Mouse (Mus musculus): ENCODE results near the gene Rangap1. TPM values are rescaled to one million over a fixed set of nuclear protein-coding genes. Genes with fewer than 3 reads are reported as not detected.

Gene Rangap1
- 187 and 192 TPM in 2 replicates for polyA plus RNA-seq (2016; fragmentation: Nextera tagmentation; extraction: Ambion mirVana)

DNA sequence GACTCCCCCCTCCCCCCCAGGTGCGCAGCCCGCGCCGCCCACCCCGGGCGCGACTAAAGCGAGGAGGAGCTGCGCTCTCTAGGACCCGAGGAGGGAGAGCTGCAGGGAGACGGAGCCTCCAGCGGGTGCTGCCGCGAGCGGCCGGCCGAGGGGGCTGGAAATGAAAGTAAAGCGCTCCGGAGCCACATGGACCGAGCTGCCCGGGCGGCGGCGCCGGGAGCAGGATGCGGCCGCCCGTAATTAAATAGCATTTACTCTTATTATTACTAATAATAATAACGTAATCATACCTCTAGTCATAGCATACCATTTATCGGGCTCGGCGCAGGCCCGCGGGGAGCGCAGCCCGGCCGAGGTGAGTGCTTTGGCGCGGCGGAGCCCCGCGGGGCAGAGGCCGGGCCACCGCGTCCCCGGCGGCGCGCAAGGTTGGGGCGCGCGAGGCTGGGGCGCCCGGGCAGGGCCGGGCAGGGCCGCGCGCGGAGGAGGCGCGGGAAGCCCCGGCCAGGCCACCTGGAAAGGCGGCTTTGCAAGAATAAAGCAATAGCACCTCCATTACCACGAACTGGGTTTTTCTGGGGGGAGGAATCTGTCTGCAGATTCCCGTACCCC, at the start of gene Rangap1, which contains the start of gene Zc3h7b:
Gene Rangap1, minus strand, starts transcription at position 539 of the 609 bp plus-strand sequence.
Gene Zc3h7b, plus strand, starts transcription at position 66 of the 609 bp plus-strand sequence.
- under 1% methylated on average over 60 of the region's 65 CpGs for WGBS
- Histone ChIP-seq H3K9me3 (replicated peaks) (no peaks in the 10 kb centered on the region), H3K27me3 (ENCODE audit: low read depth, poor library complexity, severe bottlenecking) (no peaks in the 10 kb centered on the region), H3K36me3 (peaks cover 10% of the 10 kb centered on the region; the same call in 1 of the 2 replicates), H3K27ac (replicated peaks) (peak within 1 kb of the TSS; percentile 99), H3K4me3 (peak within 1 kb of the TSS; percentile 81), H3K4me1 (peaks cover 26% of the 10 kb centered on the region)
- peak; percentile 80 for DNase-seq (ENCODE audit: low spot score)

DNA sequence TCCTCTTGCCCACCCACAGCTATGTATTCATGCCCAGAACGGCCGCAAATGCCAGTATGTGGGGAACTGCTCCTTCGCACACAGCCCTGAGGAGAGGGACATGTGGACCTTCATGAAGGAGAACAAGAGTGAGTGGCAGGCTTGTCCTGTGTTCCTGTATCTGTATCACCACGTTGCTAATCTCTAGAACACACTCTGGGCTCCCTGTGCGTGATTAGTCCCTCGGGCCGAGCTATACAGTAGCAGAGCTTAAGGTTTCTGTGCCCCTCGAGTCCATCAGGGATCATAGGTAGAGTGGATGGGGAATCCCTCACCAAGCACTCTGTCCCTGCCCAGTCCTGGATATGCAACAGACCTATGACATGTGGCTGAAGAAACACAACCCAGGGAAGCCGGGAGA, 47.1 kb upstream of the Rangap1 start:
- Histone ChIP-seq H3K27ac (replicated peaks) (no peak overlapping the region), H3K9me3 (replicated peaks) (no peaks in the 10 kb centered on the region), H3K4me1 (0 out of 2 replicates have a peak, but pooled peaks cover 3% of the 10 kb centered on the region), H3K27me3 (ENCODE audit: low read depth, poor library complexity, severe bottlenecking) (no peaks in the 10 kb centered on the region), H3K36me3 (peaks cover 84% of the 10 kb centered on the region), H3K4me3 (no peak overlapping the region)
- WGBS, result 95% methylated on average over 9 of the region's 9 CpGs
- no peak for DNase-seq (ENCODE audit: low spot score)

DNA sequence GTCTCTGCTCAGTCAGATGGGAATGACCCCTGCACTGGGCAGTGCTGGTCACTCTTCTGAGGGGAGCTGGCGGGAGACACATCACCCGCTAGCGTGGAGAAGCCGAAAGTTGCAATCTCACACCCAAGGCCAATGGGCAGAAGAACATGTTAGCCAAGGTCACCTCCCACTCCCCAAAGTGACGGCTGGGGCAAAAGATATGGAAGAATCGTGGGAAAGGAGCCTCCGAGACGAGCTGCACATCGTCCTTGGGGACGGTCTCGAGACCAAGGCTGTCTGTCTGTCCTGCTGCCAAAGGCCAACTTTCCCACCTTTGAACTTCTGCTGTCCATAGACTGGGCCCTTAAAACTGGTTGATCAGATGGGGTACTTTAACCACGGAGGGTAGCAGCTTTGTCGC, 42.2 kb upstream of the Rangap1 start:
- peaks cover 99% of the 10 kb centered on the region for H3K36me3 ChIP-seq
- H3K9me3 ChIP-seq (replicated peaks), result no peaks in the 10 kb centered on the region
- no peak overlapping the region for H3K27ac ChIP-seq (replicated peaks)
- no peaks in the 10 kb centered on the region for H3K27me3 ChIP-seq (ENCODE audit: low read depth, poor library complexity, severe bottlenecking)
- 93% methylated on average over 13 of the region's 13 CpGs for WGBS
- no peaks in the 10 kb centered on the region for H3K4me1 ChIP-seq
- no peak for DNase-seq (ENCODE audit: low spot score)
- no peak overlapping the region for H3K4me3 ChIP-seq

DNA sequence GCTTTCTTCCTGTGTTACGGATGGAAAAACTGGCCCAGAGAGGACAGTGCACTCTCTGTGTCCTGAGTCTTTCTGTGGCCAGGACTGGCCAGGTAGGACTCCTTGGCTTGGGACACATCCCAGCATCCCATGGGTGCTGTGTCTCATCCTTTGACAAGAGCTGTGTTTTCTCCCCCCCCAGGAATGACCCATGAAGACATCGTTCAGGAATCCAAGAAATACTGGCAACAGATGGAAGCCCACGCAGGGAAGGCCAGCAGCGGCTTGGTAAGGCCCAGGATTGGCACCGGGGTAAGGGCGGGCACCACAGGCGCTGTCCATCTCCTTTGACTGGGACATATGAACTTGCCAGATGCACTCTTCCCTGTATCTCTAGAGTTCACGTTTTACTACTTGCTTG, 40.4 kb upstream of the Rangap1 start:
- H3K4me3 ChIP-seq, result no peak overlapping the region
- H3K36me3 ChIP-seq, result peaks cover 99% of the 10 kb centered on the region
- DNase-seq (ENCODE audit: low spot score), result no peak
- no peaks in the 10 kb centered on the region for H3K9me3 ChIP-seq (replicated peaks)
- no peaks in the 10 kb centered on the region for H3K27me3 ChIP-seq (ENCODE audit: low read depth, poor library complexity, severe bottlenecking)
- WGBS, result 95% methylated on average over 8 of the region's 8 CpGs
- no peak overlapping the region for H3K27ac ChIP-seq (replicated peaks)
- no peaks in the 10 kb centered on the region for H3K4me1 ChIP-seq

DNA sequence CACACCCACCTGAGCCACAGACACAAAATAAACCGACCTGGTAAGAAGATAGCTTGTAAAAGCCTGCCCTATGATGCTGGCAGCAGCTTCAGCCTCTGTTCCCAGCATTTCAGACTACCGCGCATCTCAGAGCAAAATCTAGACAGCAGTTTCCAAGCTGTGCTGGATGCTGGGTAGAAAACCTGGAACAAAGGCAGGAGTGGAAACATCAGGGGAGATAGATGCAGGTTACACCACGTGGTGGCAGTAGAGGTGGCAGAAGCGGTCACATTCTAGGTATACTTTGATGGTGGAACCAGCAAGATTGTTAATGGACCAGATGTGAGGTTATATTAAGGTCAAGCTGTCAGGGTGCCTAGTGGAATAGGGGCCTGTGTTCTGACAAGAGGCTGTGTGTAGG, 39.4 kb upstream of the Rangap1 start:
- Histone ChIP-seq H3K27ac (replicated peaks) (no peak overlapping the region), H3K36me3 (peaks cover 99% of the 10 kb centered on the region), H3K9me3 (replicated peaks) (no peaks in the 10 kb centered on the region), H3K4me3 (no peak overlapping the region), H3K4me1 (no peaks in the 10 kb centered on the region), H3K27me3 (ENCODE audit: low read depth, poor library complexity, severe bottlenecking) (no peaks in the 10 kb centered on the region)
- no peak for DNase-seq (ENCODE audit: low spot score)
- WGBS, result 84% methylated on average over 5 of the region's 5 CpGs

DNA sequence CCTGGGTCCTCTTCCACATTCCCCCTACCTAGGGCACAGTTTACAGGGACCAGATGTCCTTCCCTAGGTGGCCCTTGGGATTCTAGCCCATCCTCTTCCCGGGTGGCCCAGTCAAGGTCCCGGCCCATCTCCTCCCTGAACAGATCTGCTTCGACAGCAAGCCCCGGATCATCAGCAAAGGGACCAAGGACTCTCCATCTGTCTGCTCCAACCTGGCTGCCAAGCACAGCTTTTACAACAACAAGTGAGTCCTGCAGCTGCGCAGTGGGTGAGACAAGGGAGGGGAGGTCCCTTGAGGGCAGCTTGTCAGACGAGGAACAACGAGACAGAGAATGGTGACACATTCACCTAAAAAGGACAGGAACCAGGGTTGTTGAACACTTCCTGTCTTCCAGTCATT, 36.5 kb upstream of the Rangap1 start:
- 91% methylated on average over 7 of the region's 7 CpGs for WGBS
- no peak for DNase-seq (ENCODE audit: low spot score)
- no peak overlapping the region for H3K27ac ChIP-seq (replicated peaks)
- no peaks in the 10 kb centered on the region for H3K4me1 ChIP-seq
- H3K36me3 ChIP-seq, result peaks cover 100% of the 10 kb centered on the region
- no peak overlapping the region for H3K4me3 ChIP-seq
- H3K27me3 ChIP-seq (ENCODE audit: low read depth, poor library complexity, severe bottlenecking), result no peaks in the 10 kb centered on the region
- no peaks in the 10 kb centered on the region for H3K9me3 ChIP-seq (replicated peaks)

DNA sequence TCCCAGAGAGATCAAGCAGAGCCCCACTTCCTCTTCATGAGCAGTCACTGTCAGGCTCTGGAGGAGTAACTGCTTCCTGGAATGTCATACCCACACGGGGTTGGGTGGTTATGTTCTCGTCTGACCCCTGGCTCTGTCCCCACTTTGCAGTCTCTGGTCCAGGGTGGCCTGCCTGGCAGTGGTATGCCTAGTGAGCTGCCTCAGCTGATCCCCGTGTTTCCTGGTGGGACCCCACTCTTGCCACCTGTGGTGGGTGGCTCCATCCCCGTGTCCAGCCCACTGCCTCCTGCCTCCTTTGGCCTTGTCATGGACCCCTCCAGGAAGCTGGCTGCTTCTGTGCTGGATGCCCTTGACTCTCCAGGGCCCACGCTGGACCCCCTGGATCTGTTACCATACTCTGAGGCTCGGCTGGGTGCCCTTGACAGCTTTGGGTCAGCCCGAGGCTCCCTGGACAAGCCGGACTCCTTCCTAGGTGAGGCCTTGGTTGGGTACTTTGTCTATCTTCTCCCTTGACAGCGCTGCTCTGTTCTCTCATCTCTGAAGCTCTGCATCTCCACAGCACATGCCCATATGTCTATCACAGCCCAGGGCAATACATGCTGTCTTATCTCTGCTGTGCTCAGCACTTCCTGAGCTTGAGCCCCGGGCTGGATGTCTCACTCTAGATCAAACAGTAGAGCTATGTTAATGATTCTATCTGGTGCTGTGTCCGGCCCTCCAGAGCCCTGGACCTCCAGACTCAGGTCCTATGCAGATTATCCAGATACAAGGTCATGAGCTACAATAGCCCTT, 31.5 kb upstream of the Rangap1 start:
- DNase-seq (ENCODE audit: low spot score), result no peak
- Histone ChIP-seq H3K36me3 (peaks cover 100% of the 10 kb centered on the region), H3K4me1 (no peaks in the 10 kb centered on the region), H3K9me3 (replicated peaks) (no peaks in the 10 kb centered on the region), H3K27me3 (ENCODE audit: low read depth, poor library complexity, severe bottlenecking) (no peaks in the 10 kb centered on the region), H3K4me3 (no peak overlapping the region), H3K27ac (replicated peaks) (no peak overlapping the region)
- WGBS, result 92% methylated on average over 11 of the region's 11 CpGs

DNA sequence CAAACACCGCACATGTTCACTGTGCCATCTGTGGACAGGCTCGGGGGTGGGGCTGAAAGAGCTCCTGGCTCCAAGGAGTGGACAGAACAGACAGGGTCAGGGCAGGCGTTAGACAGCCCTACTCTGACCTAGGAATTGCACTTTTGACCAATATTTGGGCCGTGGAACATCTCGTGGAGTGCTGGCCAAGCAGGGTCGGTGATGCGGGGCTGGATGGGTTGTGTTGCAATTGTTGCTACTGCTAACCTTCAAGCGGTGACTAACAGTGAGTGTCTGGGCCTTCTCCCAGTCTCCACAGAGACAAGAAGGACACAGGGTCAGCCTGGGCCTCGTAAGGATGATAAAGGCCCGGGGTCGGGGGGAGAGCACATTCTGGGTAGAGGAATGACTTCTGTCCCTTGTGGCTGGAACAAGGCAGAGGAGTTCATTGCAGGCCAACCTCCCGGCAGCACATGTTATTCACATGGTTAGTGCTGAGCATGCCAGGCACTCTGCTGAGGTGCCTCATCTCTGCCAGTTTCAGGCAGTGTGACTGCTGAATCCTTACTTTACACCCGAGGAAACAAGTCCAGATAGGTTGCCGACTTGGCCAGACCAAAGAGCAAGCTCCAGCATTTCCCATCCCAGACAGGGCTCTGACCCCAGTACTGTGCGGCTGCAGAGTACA, 29.3 kb upstream of the Rangap1 start:
- no peak overlapping the region for H3K27ac ChIP-seq (replicated peaks)
- peaks cover 99% of the 10 kb centered on the region for H3K36me3 ChIP-seq
- H3K9me3 ChIP-seq (replicated peaks), result no peaks in the 10 kb centered on the region; the same call in 1 of the 2 replicates
- no peak overlapping the region for H3K4me3 ChIP-seq
- no peaks in the 10 kb centered on the region for H3K4me1 ChIP-seq
- DNase-seq (ENCODE audit: low spot score), result no peak
- 91% methylated on average over 15 of the region's 15 CpGs for WGBS
- no peaks in the 10 kb centered on the region for H3K27me3 ChIP-seq (ENCODE audit: low read depth, poor library complexity, severe bottlenecking)

DNA sequence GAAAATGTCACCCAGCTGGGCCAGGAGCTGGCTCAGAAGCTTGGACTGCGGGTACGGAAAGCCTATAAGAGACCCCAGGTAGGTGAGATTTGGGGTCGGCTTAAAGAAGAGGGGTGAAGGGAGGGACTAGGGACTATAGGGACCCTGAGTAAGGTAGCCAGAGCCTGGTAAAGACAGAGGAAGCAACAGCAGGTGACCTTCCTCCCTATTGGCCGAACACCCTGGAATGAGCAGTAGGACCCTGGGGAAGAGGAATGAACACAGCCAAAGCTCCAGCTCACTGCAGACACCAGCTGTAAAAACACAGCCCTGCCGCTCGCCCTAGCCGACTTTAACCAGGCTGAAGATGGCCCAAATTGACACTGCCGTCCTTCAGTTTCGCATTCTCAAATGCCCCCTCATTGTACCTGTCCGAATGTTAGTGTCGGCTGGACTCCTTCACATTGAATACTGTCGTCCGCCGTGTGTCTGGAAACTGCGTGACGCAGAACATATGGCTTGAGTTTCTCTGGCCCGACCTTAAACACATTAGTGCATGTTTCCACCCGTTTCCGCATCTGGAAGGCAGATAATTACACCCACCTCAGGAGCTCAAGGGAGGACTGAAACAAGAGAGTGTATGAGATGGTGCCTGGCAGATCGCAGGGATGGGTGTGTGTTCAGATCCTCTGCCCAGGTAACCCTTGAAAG, 27.2 kb upstream of the Rangap1 start:
- Histone ChIP-seq H3K4me3 (no peak overlapping the region), H3K36me3 (peaks cover 98% of the 10 kb centered on the region), H3K27me3 (ENCODE audit: low read depth, poor library complexity, severe bottlenecking) (no peaks in the 10 kb centered on the region), H3K4me1 (no peaks in the 10 kb centered on the region), H3K9me3 (replicated peaks) (no peaks in the 10 kb centered on the region; the same call in 1 of the 2 replicates), H3K27ac (replicated peaks) (no peak overlapping the region)
- 81% methylated on average over 20 of the region's 20 CpGs for WGBS
- DNase-seq (ENCODE audit: low spot score), result no peak

DNA sequence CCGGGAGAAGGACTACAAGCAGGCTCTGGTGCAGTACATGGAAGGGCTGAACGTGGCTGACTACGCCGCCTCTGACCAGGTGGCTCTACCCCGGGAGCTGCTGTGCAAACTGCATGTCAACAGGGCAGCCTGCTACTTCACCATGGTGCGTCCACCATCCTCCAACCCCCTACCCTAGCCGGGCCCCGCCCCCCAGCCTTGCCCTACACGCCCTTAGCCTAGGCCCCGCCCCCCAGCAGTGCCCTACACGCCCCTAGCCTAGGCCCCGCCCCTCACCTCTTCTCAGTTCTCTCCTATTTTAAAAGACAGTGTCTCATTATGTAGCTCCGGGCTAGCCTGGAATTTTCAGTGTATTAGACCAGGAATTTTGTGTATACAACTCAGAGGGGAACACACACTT, 23.7 kb upstream of the Rangap1 start:
- no peak for DNase-seq (ENCODE audit: low spot score)
- Histone ChIP-seq H3K27me3 (ENCODE audit: low read depth, poor library complexity, severe bottlenecking) (no peaks in the 10 kb centered on the region), H3K4me3 (no peak overlapping the region), H3K9me3 (replicated peaks) (no peaks in the 10 kb centered on the region; the same call in 1 of the 2 replicates), H3K4me1 (no peaks in the 10 kb centered on the region), H3K36me3 (peaks cover 63% of the 10 kb centered on the region), H3K27ac (replicated peaks) (no peak overlapping the region)
- WGBS, result 57% methylated on average over 13 of the region's 13 CpGs

DNA sequence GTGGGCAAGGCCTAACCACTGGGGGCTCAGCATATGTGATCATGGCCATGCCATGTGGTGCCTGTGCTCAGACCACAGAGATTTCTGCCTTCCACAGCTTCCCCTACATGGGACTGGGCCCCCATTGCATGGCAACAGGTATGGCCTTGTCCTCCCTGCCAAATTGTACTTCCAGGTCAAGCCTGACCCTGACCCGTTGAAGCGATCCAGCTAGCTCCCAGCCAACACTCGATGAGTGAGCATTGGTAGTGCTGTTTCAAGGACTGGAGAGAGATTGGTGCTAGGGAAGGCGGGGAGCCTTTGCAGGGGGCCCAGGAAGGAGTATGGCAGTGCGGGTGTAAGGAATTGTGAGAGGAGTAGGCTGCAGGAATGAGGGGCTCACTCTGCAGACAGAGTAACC, 21.1 kb upstream of the Rangap1 start:
- no peak overlapping the region for H3K27ac ChIP-seq (replicated peaks)
- 92% methylated on average over 5 of the region's 5 CpGs for WGBS
- DNase-seq (ENCODE audit: low spot score), result no peak
- no peaks in the 10 kb centered on the region for H3K4me1 ChIP-seq
- H3K4me3 ChIP-seq, result no peak overlapping the region
- peaks cover 2% of the 10 kb centered on the region; the same call in 1 of the 2 replicates for H3K9me3 ChIP-seq (replicated peaks)
- peaks cover 48% of the 10 kb centered on the region for H3K36me3 ChIP-seq
- H3K27me3 ChIP-seq (ENCODE audit: low read depth, poor library complexity, severe bottlenecking), result no peaks in the 10 kb centered on the region

DNA sequence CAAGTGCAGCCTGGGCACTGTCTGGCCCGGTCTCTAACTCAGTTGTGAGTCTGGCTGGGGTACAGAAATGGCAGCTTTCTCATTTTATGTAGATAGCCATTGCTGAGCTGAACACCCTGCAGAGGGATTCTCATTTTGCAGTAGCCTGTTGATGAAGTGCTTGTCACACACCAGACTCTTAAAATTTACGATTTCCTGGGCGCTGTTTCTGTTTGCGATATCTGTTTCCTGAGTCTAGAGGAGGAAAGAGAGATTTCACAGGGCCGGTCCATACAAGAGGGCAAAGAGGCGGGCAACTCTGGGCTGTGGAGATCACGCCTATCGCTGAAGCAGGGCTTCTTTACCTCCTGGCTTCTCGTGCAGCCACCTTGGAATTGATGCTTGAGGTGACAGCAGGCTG, 20.3 kb upstream of the Rangap1 start:
- no peaks in the 10 kb centered on the region for H3K27me3 ChIP-seq (ENCODE audit: low read depth, poor library complexity, severe bottlenecking)
- H3K27ac ChIP-seq (replicated peaks), result no peak overlapping the region
- DNase-seq (ENCODE audit: low spot score), result no peak
- WGBS, result 94% methylated on average over 9 of the region's 9 CpGs
- no peak overlapping the region for H3K4me3 ChIP-seq
- peaks cover 2% of the 10 kb centered on the region; the same call in 1 of the 2 replicates for H3K9me3 ChIP-seq (replicated peaks)
- H3K36me3 ChIP-seq, result peaks cover 46% of the 10 kb centered on the region
- no peaks in the 10 kb centered on the region for H3K4me1 ChIP-seq

Measured in midbrain, embryonic 10.5 days (tissue).